Mouse (Mus musculus): Measurements from ENCODE around the gene Nhlrc4.
A peak's percentile ranks its signal among the peaks of the same experiment; 100 is the strongest.

The Nhlrc4 gene

GRCm38 (mm10) chr17:25944366-25945163, at the start of gene Nhlrc4, which contains the start of gene Pigq:
Nhlrc4 (minus strand) TSS chr17:25944961.
Pigq (minus strand) TSS chr17:25944936.
- DNase-seq (ENCODE audit: low spot score in 2 of 2), result no peak

GRCm38 (mm10) chr17:25993489-25993888, 48.7 kb upstream of the Nhlrc4 start:
- no peak for DNase-seq (ENCODE audit: low spot score in 2 of 2)

- DNase-seq (ENCODE audit: low spot score in 2 of 2), result no peak
Measured at GRCm38 (mm10) chr17:25992274-25992673, 47.5 kb upstream of the Nhlrc4 start.

GRCm38 (mm10) chr17:25990331-25990730, 45.6 kb upstream of the Nhlrc4 start:
- DNase-seq (ENCODE audit: low spot score in 2 of 2), result no peak

- peak; percentile 96 for DNase-seq (ENCODE audit: low spot score in 2 of 2)
Measured at GRCm38 (mm10) chr17:25985306-25986294, 40.8 kb upstream of the Nhlrc4 start, which contains the start of gene Capn15. Capn15 (minus strand) TSS chr17:25985796.

GRCm38 (mm10) chr17:25984556-25985305, 40.0 kb upstream of the Nhlrc4 start:
- peak in 1 of 2 experiments; percentile 16 for DNase-seq (ENCODE audit: low spot score in 2 of 2)

- no peak for DNase-seq (ENCODE audit: low spot score in 2 of 2)
Measured at GRCm38 (mm10) chr17:25984066-25984465, 39.3 kb upstream of the Nhlrc4 start.

GRCm38 (mm10) chr17:25982913-25983312, 38.2 kb upstream of the Nhlrc4 start:
- no peak for DNase-seq (ENCODE audit: low spot score in 2 of 2)

GRCm38 (mm10) chr17:25980854-25981253, 36.1 kb upstream of the Nhlrc4 start:
- peak; percentile 52 to 56 for DNase-seq (ENCODE audit: low spot score in 2 of 2)

- no peak for DNase-seq (ENCODE audit: low spot score in 2 of 2)
Measured at GRCm38 (mm10) chr17:25979829-25980738, 35.3 kb upstream of the Nhlrc4 start.

GRCm38 (mm10) chr17:25970954-25971707, 26.4 kb upstream of the Nhlrc4 start:
- DNase-seq (ENCODE audit: low spot score in 2 of 2), result no peak

GRCm38 (mm10) chr17:25970448-25970847, 25.7 kb upstream of the Nhlrc4 start:
- no peak for DNase-seq (ENCODE audit: low spot score in 2 of 2)

GRCm38 (mm10) chr17:25968176-25968575, 23.4 kb upstream of the Nhlrc4 start:
- no peak for DNase-seq (ENCODE audit: low spot score in 2 of 2)

GRCm38 (mm10) chr17:25967652-25968051, 22.9 kb upstream of the Nhlrc4 start:
- DNase-seq (ENCODE audit: low spot score in 2 of 2), result no peak

- no peak for DNase-seq (ENCODE audit: low spot score in 2 of 2)
Measured at GRCm38 (mm10) chr17:25964271-25964670, 19.5 kb upstream of the Nhlrc4 start.

GRCm38 (mm10) chr17:25962413-25962905, 17.7 kb upstream of the Nhlrc4 start:
- DNase-seq (ENCODE audit: low spot score in 2 of 2), result no peak

- no peak for DNase-seq (ENCODE audit: low spot score in 2 of 2)
Measured at GRCm38 (mm10) chr17:25961566-25961965, 16.8 kb upstream of the Nhlrc4 start.

- DNase-seq (ENCODE audit: low spot score in 2 of 2), result no peak
Measured at GRCm38 (mm10) chr17:25959630-25960467, 15.1 kb upstream of the Nhlrc4 start.
